Mouse (Mus musculus) small intestine, adult 2 months (tissue): ENCODE results near the gene Atxn7l1. TPM values are rescaled to one million over a fixed set of nuclear protein-coding genes. Genes with fewer than 3 reads are reported as not detected.

ENCODE experiments used
- H3K27ac ChIP-seq: fragments of 200-500 bp; 2 replicates; pipeline ENCODE4 v1.5.1; 2012; ENCODE audit warnings: low read depth, low read length, control low read depth, inconsistent platforms; ENCODE audit not compliant: insufficient read depth
- H3K27me3 ChIP-seq: fragments of 200-500 bp; 2 replicates; pipeline ENCODE4 v1.6.1; 2012; ENCODE audit warnings: mild to moderate bottlenecking, moderate library complexity, low read length, inconsistent platforms; ENCODE audit not compliant: control insufficient read depth, insufficient read depth
- H3K36me3 ChIP-seq: fragments of 200-500 bp; 2 replicates; pipeline ENCODE4 v1.6.1; 2012; ENCODE audit warnings: mild to moderate bottlenecking, low read length, control low read depth, inconsistent platforms; ENCODE audit not compliant: control insufficient read depth, insufficient read depth
- H3K4me1 ChIP-seq: fragments of 200-500 bp; 2 replicates; pipeline ENCODE4 v1.6.1; 2012; ENCODE audit warnings: low read length, inconsistent platforms, mixed read lengths; ENCODE audit not compliant: control insufficient read depth, insufficient read depth, insufficient read length
- H3K4me3 ChIP-seq: fragments of 200-500 bp; 2 replicates; pipeline ENCODE4 v1.5.1; 2012; ENCODE audit warnings: low read depth, mild to moderate bottlenecking, control low read depth, inconsistent platforms, low read length, moderate library complexity
- CTCF ChIP-seq: fragments of 200-500 bp; IDR thresholded peaks from 2 replicates; pipeline ENCODE4 v1.5.1; 2012; ENCODE audit warnings: low read depth, mild to moderate bottlenecking, control low read depth, inconsistent platforms, low read length, moderate library complexity, mixed read lengths; ENCODE audit not compliant: insufficient replicate concordance, insufficient read length; ENCODE audit errors: extremely low read depth
- POLR2A ChIP-seq: fragments of 200-500 bp; IDR thresholded peaks from 2 replicates; pipeline ENCODE4 v1.6.1; 2012; ENCODE audit warnings: low read depth, mild to moderate bottlenecking, control low read depth, inconsistent platforms, low read length, moderate library complexity
- WGBS: fragments of 180-500 bp; shearing (Covaris S2); methylation state at CpG from one replicate; pipeline ENCODE4 v1.1.7; 2018; 5-methylcytosine and 5-hydroxymethylcytosine counted together
- polyA plus RNA-seq: library from polyadenylated mRNA; depleted of rRNA; stranded (reverse); fragments of >200 nt; gene quantifications from 2 replicates; pipeline ENCODE4 v1.2.3, GENCODE M21; 2012

Gene Atxn7l1
- polyA plus RNA-seq, 1 experiment, result 19.2 TPM

DNA sequence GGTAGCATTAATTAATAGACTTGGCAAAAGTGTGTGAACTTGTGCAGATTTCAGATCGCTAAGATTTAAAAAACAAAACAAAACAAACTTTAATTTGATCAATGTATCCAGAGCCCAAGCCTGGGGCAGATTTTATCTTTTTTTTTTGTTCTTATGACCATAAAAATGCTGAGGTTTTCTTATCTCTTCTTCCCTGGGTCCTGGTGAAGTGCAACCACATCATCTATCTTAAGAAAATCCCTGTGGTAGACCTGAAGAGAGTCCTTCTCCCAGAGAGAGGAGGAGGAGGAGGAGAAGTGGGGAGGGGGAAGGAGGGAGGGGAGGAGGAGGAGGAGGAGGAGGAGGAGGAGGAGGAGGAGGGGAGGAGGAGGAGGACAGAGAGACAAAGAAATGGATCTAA is 78.5 kb downstream of the Atxn7l1 start:
- 82% methylated on average over 1 of the region's 1 CpGs for WGBS
- H3K36me3 ChIP-seq, result peaks cover 2% of the 10 kb centered on the region; the same call in 1 of the 2 replicates
- no peak overlapping the region for H3K27ac ChIP-seq
- peaks cover under 1% of the 10 kb centered on the region; the same call in 1 of the 2 replicates for H3K4me1 ChIP-seq
- TF ChIP-seq POLR2A, result no peak
- TF ChIP-seq CTCF, result no peak
- no peak overlapping the region for H3K4me3 ChIP-seq
- no peaks in the 10 kb centered on the region for H3K27me3 ChIP-seq

DNA sequence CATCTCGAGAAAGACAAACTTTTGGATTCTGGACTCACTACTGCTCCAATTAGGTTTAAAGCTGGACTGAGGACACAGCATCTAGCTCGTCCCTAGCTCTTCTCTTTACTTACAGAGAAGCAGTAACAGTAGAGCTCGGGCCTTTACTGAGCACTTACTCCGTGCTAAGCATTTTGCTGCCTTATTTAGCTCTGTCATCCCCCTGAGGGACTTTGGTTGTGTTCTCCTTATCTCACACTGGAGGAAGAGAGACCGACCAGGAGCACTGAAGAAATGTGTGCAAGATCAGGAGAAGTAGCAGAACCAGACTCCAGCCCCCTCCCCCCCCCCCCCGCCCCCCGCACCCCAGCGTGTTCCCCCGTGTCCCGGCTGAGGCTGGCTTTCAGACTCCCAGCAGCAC is 79.1 kb downstream of the Atxn7l1 start:
- Histone ChIP-seq H3K4me1 (no peaks in the 10 kb centered on the region), H3K4me3 (no peak overlapping the region), H3K36me3 (peaks cover 2% of the 10 kb centered on the region; the same call in 1 of the 2 replicates), H3K27me3 (no peaks in the 10 kb centered on the region), H3K27ac (no peak overlapping the region)
- TF ChIP-seq POLR2A, result no peak
- TF ChIP-seq CTCF, result no peak
- WGBS, result 87% methylated on average over 10 of the region's 10 CpGs

DNA sequence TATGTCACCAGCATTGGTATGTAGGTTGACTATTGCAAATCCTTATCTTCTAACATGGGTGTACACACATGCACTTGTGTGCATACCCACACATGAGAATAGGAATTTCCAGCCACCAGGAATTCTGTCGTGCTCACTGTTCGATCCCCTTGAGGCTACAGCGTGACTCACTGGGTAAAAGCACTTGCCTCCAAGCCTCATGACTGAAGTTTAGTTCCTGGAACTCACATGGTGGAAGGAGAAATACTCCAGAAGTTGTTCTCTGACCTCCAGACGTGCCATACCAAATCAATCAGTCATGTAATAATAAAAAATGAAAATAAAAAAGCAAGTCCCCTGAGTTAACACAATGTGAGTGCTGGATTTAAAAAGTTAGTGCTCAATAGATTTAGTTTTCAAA is 87.8 kb downstream of the Atxn7l1 start:
- TF ChIP-seq POLR2A (no peak), CTCF (no peak)
- 74% methylated on average over 4 of the region's 4 CpGs for WGBS
- Histone ChIP-seq H3K36me3 (no peaks in the 10 kb centered on the region), H3K4me3 (no peak overlapping the region), H3K27me3 (no peaks in the 10 kb centered on the region), H3K4me1 (no peaks in the 10 kb centered on the region), H3K27ac (no peak overlapping the region)

DNA sequence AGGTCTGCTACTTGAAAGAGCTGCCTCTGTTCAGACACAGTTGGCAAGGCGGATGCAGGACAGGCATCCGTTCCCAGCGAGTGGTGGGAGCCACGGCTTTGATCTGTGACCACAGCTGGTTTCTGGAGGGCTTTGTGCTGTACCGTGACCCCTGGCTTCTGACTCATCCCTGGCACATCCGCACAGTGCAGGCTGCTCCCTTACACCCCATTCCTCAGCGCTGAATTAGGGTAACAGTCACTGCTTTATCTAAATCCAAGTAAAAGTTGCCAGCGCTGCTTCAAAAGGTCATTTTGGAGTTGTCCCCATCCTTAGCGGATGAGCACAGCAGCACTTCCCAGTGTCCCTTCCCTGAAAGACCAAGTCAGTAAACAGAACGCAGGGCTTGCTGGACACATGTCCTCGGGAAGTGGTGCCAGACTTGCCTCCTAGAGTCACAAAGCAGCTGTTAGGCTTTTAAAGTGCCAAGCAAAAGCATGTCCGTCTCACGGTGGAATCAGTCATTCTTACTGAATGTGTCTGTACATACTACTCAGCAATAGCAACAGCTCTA is 88.4 kb downstream of the Atxn7l1 start:
- 77% methylated on average over 13 of the region's 13 CpGs for WGBS
- Histone ChIP-seq H3K36me3 (no peaks in the 10 kb centered on the region), H3K27me3 (no peaks in the 10 kb centered on the region), H3K27ac (no peak overlapping the region), H3K4me1 (no peaks in the 10 kb centered on the region), H3K4me3 (no peak overlapping the region)
- TF ChIP-seq CTCF, result no peak
- no peak for TF ChIP-seq POLR2A

DNA sequence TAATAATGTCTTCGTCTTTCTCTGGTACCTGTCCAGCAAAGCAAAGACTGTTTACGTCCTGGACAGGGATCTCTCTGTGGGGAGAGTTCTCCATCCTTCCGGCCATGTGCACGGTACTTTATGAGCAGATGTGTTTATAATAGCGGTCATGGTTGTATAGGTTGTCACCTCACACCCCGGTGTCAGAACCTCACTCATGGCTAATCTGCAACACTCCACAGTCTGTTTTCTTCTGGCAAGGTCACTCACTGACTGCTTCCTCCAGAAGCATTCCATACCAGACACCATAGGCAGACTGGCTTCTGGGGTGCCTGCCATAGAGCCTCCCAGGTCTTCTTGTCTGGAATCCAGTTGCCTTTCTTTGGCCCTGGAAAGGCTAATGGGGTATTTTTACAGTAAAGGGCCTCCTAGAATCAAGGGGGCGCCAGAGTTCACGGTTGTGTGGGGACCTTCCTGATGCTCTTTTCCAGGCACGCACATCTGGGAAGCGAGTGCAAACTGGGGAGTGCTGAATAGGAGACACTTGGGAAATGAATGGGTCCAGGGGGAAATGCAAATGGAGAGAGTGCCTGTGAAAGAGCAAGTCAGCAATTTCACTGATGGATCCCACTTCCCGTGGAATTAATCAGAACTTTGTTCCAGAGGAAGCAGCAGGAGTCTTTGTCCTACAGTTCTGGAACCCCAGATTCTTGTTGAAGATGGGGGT is 89.0 kb downstream of the Atxn7l1 start:
- Histone ChIP-seq H3K4me1 (no peaks in the 10 kb centered on the region), H3K27me3 (no peaks in the 10 kb centered on the region), H3K4me3 (no peak overlapping the region), H3K36me3 (no peaks in the 10 kb centered on the region), H3K27ac (no peak overlapping the region)
- TF ChIP-seq CTCF (no peak), POLR2A (no peak)
- WGBS, result 83% methylated on average over 11 of the region's 11 CpGs

DNA sequence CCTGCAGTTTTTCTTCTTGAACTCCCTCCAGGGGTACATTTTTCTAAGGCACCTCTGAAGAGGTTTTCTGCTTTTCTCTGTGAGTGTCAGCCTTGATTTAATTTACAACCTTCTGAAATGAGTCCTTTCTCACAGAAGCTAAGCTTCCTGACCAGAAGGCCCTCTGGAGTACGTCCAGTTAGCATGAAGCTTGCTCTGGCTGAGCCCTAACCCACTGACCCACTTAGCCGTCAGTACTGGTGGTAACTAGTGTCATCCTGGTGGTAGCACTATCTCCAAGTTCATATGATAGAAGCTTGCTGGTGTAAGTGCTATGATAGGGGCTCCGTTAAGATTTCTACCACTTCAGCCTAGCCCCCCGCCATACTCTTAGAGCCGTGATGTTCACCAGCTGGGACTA is 89.6 kb downstream of the Atxn7l1 start:
- Histone ChIP-seq H3K27ac (no peak overlapping the region), H3K27me3 (no peaks in the 10 kb centered on the region), H3K4me1 (no peaks in the 10 kb centered on the region), H3K4me3 (no peak overlapping the region), H3K36me3 (no peaks in the 10 kb centered on the region)
- WGBS, result 93% methylated on average over 5 of the region's 5 CpGs
- TF ChIP-seq POLR2A (no peak), CTCF (no peak)

DNA sequence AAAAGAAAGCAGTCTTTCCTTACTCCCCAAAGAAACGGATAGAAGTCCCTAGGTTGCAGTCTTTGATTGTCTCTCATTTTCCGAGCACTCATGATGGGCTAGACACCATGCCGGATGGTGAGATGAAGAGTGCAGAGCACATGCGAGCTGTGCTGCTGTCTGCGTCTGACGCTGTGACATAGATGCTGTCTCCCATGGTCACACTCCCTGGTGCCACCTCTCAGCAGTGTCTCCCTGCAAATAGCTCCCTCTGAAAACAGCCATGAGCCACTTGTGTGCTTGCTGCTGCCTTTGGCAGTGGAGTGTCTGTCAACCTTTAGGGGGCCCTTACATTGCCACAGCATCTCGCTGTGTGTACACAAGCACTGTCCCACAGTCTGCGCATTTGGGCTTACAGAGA is 95.2 kb downstream of the Atxn7l1 start:
- no peaks in the 10 kb centered on the region for H3K27me3 ChIP-seq
- WGBS, result 97% methylated on average over 8 of the region's 8 CpGs
- no peaks in the 10 kb centered on the region for H3K36me3 ChIP-seq
- H3K27ac ChIP-seq, result no peak overlapping the region
- H3K4me1 ChIP-seq, result no peaks in the 10 kb centered on the region
- no peak for TF ChIP-seq POLR2A
- TF ChIP-seq CTCF, result no peak
- H3K4me3 ChIP-seq, result no peak overlapping the region
